Mouse (Mus musculus) bone marrow, adult 2 months (tissue): Measurements from ENCODE around the gene Cirbp. TPM values are rescaled to one million over a fixed set of nuclear protein-coding genes. Genes with fewer than 3 reads are reported as not detected.
A peak's percentile ranks its signal among the peaks of the same experiment; 100 is the strongest.

ENCODE experiments used
- H3K27ac ChIP-seq: fragments of 200-500 bp; 2 replicates; pipeline ENCODE4 v1.5.1; 2012; ENCODE audit warnings: low read depth, mild to moderate bottlenecking, control low read depth, inconsistent platforms, low read length; ENCODE audit not compliant: control insufficient read depth, poor library complexity, insufficient read depth
- H3K4me1 ChIP-seq: fragments of 200-500 bp; 2 replicates; pipeline ENCODE4 v1.6.1; 2011; ENCODE audit warnings: low read length; ENCODE audit not compliant: control insufficient read depth, insufficient read depth
- H3K4me3 ChIP-seq: fragments of 200-500 bp; replicated peaks from 2 replicates; pipeline ENCODE3; 2011; ENCODE audit warnings: mild to moderate bottlenecking, low read depth, low read length, control low read depth; ENCODE audit not compliant: control insufficient read depth
- CTCF ChIP-seq: fragments of 200-500 bp; IDR thresholded peaks from 2 replicates; pipeline ENCODE4 v1.5.1; 2011; ENCODE audit warnings: low read length, control low read depth; ENCODE audit not compliant: control insufficient read depth, insufficient read depth
- POLR2A ChIP-seq: fragments of 200-500 bp; IDR thresholded peaks from 2 replicates; pipeline ENCODE4 v1.6.1; 2011; ENCODE audit warnings: low read depth, mild to moderate bottlenecking, control low read depth, low read length, borderline replicate concordance; ENCODE audit not compliant: control insufficient read depth
- WGBS: fragments of 180-500 bp; shearing (Covaris S2); methylation state at CpG from one replicate; pipeline ENCODE4 v1.1.7; 2018; 5-methylcytosine and 5-hydroxymethylcytosine counted together
- polyA plus RNA-seq: library from polyadenylated mRNA; stranded (reverse); fragments of >200 nt; gene quantifications from 2 replicates; pipeline ENCODE4 v1.2.4, GENCODE M21; 2011; ENCODE audit warnings: low replicate concordance; ENCODE audit not compliant: missing spikeins, insufficient read depth, insufficient read length

The Cirbp gene
- polyA plus RNA-seq, 1 experiment = 277 TPM

DNA sequence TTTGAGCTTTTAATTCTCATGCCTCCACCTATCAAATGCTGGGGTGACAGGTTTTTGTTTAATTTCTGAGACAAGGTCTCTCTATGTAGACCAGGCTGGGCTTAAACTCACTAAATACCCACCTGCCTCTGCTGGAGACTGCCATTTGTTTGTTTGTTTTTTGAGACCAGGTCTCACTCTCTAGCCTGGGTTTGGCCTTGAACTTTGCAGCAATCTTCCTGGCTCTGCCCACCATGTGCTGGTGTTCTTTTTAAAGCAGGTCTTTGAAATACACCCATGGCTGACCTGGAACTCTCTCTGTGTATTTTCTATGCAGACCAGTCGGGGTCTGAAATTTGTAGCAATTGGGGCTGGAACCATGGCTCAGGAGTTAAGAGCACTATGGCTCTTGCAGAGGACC, 30.1 kb upstream of the Cirbp start:
- WGBS = 85% methylated on average over 1 of the region's 1 CpGs
- Histone ChIP-seq H3K27ac (no peak overlapping the region), H3K4me1 (peaks cover 7% of the 10 kb centered on the region; the same call in 1 of the 2 replicates), H3K4me3 (no peak overlapping the region)
- TF ChIP-seq POLR2A = no peak
- TF ChIP-seq CTCF = no peak

- TF ChIP-seq CTCF (no peak), POLR2A (no peak)
- Histone ChIP-seq H3K27ac (no peak overlapping the region), H3K4me1 (peaks cover 6% of the 10 kb centered on the region; the same call in 1 of the 2 replicates), H3K4me3 (no peak overlapping the region)
- WGBS = 82% methylated on average over 49 of the region's 49 CpGs
These were observed 29.4 kb upstream of the Cirbp start for GRCm38 (mm10) chr10:80136179-80136951.

DNA sequence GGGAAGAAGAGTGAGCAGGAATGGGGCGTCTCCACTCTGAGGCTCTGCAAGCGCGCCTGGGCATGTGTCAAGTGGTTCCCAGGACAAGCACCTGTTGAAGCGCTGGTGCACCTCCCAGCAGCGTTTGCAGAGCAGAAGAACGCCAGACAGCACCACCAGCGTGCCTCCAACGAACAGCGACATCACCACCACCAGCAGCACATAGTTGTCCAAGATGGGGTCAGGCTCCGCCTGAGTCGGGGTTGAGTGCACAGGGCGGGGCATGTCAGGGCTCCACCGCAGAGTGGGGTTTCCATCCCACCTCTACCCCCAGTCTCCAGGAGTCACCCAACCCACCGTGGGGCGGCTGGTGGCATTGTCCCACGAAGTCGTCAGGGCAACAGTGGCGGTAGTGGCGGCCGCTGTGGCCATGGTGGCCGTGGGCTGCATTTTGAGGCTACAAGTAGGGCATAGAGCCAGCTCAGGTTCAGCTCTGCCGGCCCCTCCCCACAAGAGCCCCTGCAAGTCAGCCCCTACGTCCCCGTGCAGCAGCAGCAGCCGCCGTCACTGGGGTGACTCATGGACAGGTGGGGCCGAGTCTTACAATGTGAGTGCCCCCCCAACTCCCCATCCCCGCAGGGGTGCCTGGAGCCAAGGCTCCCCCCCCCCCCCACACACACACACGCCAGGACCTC, 28.7 kb upstream of the Cirbp start:
- 23% methylated on average over 29 of the region's 29 CpGs for WGBS
- H3K4me3 ChIP-seq = no peak overlapping the region
- no peak overlapping the region for H3K27ac ChIP-seq
- H3K4me1 ChIP-seq = peaks cover 4% of the 10 kb centered on the region; the same call in 1 of the 2 replicates
- TF ChIP-seq POLR2A (no peak), CTCF (no peak)

- TF ChIP-seq CTCF = no peak
- TF ChIP-seq POLR2A = no peak
- Histone ChIP-seq H3K4me1 (peaks cover 5% of the 10 kb centered on the region; the same call in 1 of the 2 replicates), H3K4me3 (no peak overlapping the region), H3K27ac (no peak overlapping the region)
- 9% methylated on average over 33 of the region's 33 CpGs for WGBS
These were observed 27.9 kb upstream of the Cirbp start for GRCm38 (mm10) chr10:80137626-80138552.

DNA sequence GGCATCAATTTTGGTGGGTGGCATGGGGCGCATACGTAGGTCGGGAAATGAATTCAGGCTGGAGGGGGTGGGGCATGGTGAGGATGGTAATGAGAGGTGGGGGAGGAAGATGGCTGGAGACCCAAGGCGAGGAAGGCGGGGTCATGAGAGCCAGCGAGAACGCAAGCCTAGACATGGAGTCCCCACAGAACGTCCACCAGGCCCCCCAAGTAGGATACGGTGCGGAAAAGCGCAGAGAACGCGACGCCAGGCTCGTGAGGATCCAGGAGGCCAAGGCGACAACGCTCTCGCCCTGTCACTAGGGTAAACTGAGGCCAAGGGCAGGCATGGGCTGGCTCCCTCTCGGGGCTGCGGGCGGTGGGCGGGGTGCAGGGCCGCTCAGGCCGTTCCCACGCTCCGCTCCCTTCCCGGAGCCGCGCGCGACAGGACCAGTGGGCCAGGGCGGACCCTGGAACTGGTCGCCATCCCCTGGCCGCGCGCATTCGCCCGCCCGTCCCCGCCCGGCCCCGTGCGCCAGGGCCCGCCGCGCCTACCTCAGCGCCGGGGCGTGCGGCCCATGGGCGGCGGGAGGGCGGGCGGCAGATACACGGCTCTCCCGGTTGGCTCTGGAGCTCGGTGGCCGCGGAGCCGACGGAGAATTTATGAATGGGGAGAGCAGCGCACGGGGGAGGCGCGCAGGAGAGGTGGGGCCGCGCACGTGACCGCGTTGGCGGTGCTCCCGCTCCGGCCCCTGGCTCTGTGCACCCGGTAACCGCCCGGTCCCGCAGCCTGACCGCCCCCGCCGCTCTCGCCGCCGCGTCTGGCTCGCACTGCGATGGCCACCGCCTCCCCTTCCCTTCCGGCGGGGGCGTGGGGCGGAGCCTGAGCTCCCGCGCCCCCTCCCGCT, 27.0 kb upstream of the Cirbp start, which contains the start of gene Atp5d:
TSS of gene Atp5d (plus strand) at position 80 of the 886 bp plus-strand sequence.
- TF ChIP-seq CTCF = no peak
- TF ChIP-seq POLR2A = no peak
- Histone ChIP-seq H3K4me1 (peaks cover 5% of the 10 kb centered on the region; the same call in 1 of the 2 replicates), H3K27ac (peak within 1 kb of the TSS; percentile 2; the same call in 1 of the 2 replicates), H3K4me3 (peak within 1 kb of the TSS; percentile 25)
- under 1% methylated on average over 89 of the region's 94 CpGs for WGBS

DNA sequence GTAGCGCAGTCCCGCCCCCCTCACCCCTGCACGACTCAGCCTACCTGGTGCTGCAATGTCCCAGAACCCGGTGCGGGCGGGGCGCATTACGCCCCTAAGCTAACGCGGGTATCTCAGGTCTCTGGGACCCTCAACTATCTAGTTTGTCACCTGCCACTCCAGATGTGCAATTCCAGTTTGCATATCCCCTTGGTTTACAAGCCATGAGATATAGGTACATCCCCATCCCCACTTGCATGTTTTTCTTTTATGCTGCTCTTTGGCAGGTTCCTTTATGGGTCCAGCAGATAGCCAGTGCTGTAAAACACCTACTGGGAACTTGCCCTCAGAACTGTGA, 26.4 kb upstream of the Cirbp start:
- no peak overlapping the region for H3K27ac ChIP-seq
- TF ChIP-seq POLR2A (no peak), CTCF (no peak)
- no peak overlapping the region for H3K4me3 ChIP-seq
- peaks cover 5% of the 10 kb centered on the region; the same call in 1 of the 2 replicates for H3K4me1 ChIP-seq
- WGBS = 1% methylated on average over 10 of the region's 10 CpGs

- H3K4me1 ChIP-seq = peaks cover 5% of the 10 kb centered on the region; the same call in 1 of the 2 replicates
- TF ChIP-seq CTCF (no peak), POLR2A (no peak)
- WGBS = 78% methylated on average over 11 of the region's 11 CpGs
- H3K27ac ChIP-seq = no peak overlapping the region
- H3K4me3 ChIP-seq = no peak overlapping the region
These were observed 25.7 kb upstream of the Cirbp start for GRCm38 (mm10) chr10:80139975-80140665.
